Mouse (Mus musculus) right cerebral cortex, postnatal 36 days (tissue): ENCODE data around the gene Wdr62.

Experiments
- DNase-seq, 2 experiments: peaks; one replicate each; pipeline ENCODE4 v3.0.0; 2022; ENCODE audit warnings: low spot score in 2 of 2, mixed read lengths in 1 of 2

Gene Wdr62

GRCm38 (mm10) chr7:30306083-30306779, 26.0 kb upstream of the Wdr62 start:
- DNase-seq, result no peak

GRCm38 (mm10) chr7:30300914-30301313, 20.7 kb upstream of the Wdr62 start:
- no peak for DNase-seq

- DNase-seq, result no peak
Measured at GRCm38 (mm10) chr7:30297266-30297665, 17.0 kb upstream of the Wdr62 start.

- no peak for DNase-seq
Measured at GRCm38 (mm10) chr7:30296816-30297215, 16.6 kb upstream of the Wdr62 start.

- no peak for DNase-seq
Measured at GRCm38 (mm10) chr7:30295103-30295502, 14.9 kb upstream of the Wdr62 start.

GRCm38 (mm10) chr7:30294296-30294695, 14.1 kb upstream of the Wdr62 start:
- no peak for DNase-seq

- peak in 1 of 2 experiments; percentile 57 for DNase-seq
Measured at GRCm38 (mm10) chr7:30293795-30294194, 13.6 kb upstream of the Wdr62 start.

GRCm38 (mm10) chr7:30291215-30292131, 11.3 kb upstream of the Wdr62 start, which contains the start of gene Clip3:
Clip3 (plus strand) TSS chr7:30291728.
- DNase-seq, result peak; percentile 84 to 89

GRCm38 (mm10) chr7:30289714-30290399, 9.6 kb upstream of the Wdr62 start:
- no peak for DNase-seq

GRCm38 (mm10) chr7:30289071-30289713, 9.0 kb upstream of the Wdr62 start:
- no peak for DNase-seq

GRCm38 (mm10) chr7:30288046-30288445, 7.8 kb upstream of the Wdr62 start:
- no peak for DNase-seq

GRCm38 (mm10) chr7:30286701-30287410, 6.6 kb upstream of the Wdr62 start:
- no peak for DNase-seq

- no peak for DNase-seq
Measured at GRCm38 (mm10) chr7:30282740-30283139, 2.5 kb upstream of the Wdr62 start.

- DNase-seq, result no peak
Measured at GRCm38 (mm10) chr7:30281522-30281921, 1.3 kb upstream of the Wdr62 start.

- DNase-seq, result peak; percentile 81 to 87
Measured at GRCm38 (mm10) chr7:30280670-30281138, 485 bp upstream of the Wdr62 start.

- DNase-seq, result no peak
Measured at GRCm38 (mm10) chr7:30279536-30279935, 683 bp downstream of the Wdr62 start.

GRCm38 (mm10) chr7:30278911-30279310, 1.3 kb downstream of the Wdr62 start:
- DNase-seq, result no peak

GRCm38 (mm10) chr7:30274383-30274782, 5.8 kb downstream of the Wdr62 start:
- no peak for DNase-seq

- no peak for DNase-seq
Measured at GRCm38 (mm10) chr7:30269641-30270040, 10.6 kb downstream of the Wdr62 start.

GRCm38 (mm10) chr7:30266780-30267179, 13.4 kb downstream of the Wdr62 start:
- DNase-seq, result no peak

- no peak for DNase-seq
Measured at GRCm38 (mm10) chr7:30265935-30266334, 14.3 kb downstream of the Wdr62 start.
